Mouse (Mus musculus): ENCODE results near the gene Ankle1.

Gene Ankle1

GRCm38 (mm10) chr8:71381971-71382961 is 23.5 kb upstream of the Ankle1 start:
- peak; percentile 83 for DNase-seq (ENCODE audit: low spot score)

GRCm38 (mm10) chr8:71383396-71383795 is 22.4 kb upstream of the Ankle1 start:
- no peak for DNase-seq (ENCODE audit: low spot score)

GRCm38 (mm10) chr8:71383860-71384259 is 21.9 kb upstream of the Ankle1 start:
- no peak for DNase-seq (ENCODE audit: low spot score)

DNA sequence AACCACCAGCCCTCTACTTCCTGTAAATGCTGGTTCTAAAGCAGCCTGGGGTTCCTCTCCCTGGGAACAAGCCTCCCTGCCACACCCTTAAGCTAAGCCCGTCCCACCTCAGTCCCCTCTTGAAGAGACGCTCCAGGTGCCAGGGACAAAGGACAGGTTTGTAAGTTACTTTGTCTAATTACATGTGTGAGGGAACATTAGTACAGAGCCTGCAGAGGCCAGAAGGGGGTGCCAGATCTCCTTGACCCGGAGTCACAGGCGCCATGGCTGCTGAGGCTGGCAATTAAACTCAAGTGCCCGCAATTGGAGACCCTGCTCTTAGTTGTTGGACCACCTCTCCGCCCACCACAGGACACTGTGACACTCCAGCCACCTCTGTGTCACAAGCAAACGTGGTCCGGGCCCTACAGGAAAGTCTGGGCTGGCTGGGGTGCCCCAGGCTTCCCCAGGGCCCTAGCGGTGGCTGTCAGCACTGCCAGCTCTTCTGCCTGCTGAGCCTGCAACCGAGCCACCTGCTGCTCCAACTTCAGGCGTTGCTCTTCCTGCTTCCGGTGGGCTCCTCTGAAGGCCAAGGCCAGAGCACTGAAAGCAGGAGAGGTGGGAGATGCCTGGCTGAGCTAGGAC is 20.5 kb upstream of the Ankle1 start:
- DNase-seq (ENCODE audit: low spot score) = no peak

DNA sequence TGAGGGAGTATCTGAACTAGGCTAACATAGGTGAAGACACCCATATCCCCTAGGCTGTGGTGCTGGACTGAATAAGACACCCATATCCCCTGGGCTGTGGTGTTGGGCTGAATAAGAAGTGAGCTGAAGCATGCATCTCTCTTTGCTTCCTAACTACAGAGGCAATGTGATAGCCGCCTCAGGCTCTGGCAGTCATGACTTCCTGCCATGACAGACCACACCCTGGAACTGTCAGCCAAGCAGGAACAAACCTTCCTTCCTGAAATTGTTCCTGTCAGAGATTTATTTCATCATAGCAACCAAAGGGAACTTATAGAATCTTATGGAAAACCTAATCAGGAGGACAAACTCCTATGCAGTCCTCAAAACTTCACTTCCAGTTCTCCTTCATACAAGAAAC is 17.5 kb upstream of the Ankle1 start:
- no peak for DNase-seq (ENCODE audit: low spot score)

DNA sequence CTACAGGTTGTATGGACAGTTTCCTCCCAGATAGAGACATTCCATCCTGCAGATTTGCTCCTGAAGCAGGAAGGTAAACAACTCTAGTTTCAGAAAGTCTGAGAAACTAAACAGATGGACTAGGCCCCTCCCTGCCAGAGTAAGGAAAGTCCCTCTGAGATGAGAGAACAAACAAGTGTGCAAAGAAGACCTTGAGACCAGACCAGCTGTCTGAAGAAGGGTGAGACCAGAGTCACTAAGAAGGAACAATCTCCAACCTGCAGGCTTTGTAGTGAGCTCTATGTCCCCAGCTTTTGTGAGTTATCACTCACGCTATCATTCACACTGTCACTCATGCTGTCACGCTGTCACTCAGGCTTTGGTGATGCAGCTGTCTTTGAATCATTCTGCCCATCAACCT is 14.1 kb upstream of the Ankle1 start:
- DNase-seq (ENCODE audit: low spot score) = no peak

GRCm38 (mm10) chr8:71392391-71392790 is 13.4 kb upstream of the Ankle1 start:
- no peak for DNase-seq (ENCODE audit: low spot score)

DNA sequence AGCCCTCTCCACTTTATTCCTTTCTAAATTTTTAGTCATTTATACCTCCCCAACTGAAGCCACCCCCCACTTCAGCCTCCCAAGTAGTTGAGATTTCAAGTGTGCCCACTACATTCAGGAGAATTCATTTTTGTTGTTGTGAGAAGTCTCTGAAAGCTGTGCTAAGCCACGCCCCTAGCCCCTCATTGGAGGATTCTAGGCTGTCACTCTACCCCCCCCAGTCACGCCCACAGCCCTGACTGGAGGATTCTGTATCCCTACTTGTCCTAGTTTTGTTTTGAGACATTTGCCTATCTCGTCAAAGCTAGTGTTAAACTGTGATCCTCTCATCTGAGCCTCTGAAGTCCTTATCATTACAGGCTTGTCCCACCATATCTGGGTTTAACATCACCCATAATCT is 12.9 kb upstream of the Ankle1 start:
- no peak for DNase-seq (ENCODE audit: low spot score)

DNA sequence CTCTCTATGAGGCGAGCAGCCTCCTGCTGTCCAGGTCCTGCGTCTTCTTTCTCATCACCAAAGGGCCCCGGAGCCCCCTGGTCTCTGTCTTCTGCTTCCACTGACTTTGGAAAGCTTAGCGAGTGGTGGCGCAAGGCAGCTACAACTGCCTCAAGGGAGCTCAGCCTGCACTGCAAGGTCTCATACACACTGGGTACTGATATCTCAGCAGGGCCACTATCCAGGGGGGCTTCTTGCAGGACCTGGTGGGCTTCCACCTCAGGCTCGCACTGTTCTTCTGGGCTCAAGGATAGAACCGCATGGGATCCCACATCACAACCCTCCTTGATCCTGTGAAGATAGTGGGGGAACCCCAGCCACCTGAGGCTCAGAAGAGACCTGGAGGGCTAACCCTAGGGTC is 11.3 kb upstream of the Ankle1 start:
- no peak for DNase-seq (ENCODE audit: low spot score)

- DNase-seq (ENCODE audit: low spot score) = no peak
Observed at GRCm38 (mm10) chr8:71395071-71395470, 10.7 kb upstream of the Ankle1 start.

GRCm38 (mm10) chr8:71395629-71396028 is 10.2 kb upstream of the Ankle1 start, which contains the start of gene Ushbp1:
TSS of gene Ushbp1 (minus strand) at chr8:71395802.
- no peak for DNase-seq (ENCODE audit: low spot score)

DNA sequence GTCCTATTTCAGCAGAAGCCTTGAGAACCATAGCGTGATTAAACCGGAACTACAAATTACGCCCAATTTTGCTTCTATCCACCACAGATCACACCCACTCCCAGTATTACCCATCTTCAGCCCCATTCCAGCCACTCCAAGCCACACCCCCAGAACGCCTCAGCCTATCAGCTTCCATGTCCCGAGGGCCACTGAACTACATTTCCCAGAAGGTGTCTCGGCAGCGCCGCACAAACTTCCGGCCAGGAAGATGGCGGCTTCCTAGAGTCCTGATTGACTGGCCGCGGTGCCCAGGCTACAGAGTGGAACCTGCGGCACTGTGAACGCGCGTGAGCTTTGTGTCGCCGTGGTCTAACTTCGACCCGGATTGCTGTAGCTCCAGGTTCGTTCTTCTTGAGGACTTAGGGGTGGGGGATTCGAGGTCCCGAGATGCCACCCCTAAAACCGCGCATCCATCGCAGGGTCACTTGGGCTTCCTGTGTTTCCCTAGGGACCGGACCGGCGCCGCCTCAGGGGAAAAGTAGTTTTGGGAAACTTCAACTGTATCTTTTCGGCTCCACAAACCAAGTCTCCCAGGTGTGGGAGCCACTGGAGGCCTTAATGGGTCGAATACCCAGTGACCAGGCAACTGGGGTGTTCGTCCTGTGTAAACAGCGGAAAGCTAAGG is 9.0 kb upstream of the Ankle1 start, which contains the start of gene Babam1:
Gene Babam1 (plus strand): TSS at position 223 of the 667 bp plus-strand sequence.
- peak; percentile 98 for DNase-seq (ENCODE audit: low spot score)

GRCm38 (mm10) chr8:71397701-71398100 is 8.1 kb upstream of the Ankle1 start:
- DNase-seq (ENCODE audit: low spot score) = no peak

DNA sequence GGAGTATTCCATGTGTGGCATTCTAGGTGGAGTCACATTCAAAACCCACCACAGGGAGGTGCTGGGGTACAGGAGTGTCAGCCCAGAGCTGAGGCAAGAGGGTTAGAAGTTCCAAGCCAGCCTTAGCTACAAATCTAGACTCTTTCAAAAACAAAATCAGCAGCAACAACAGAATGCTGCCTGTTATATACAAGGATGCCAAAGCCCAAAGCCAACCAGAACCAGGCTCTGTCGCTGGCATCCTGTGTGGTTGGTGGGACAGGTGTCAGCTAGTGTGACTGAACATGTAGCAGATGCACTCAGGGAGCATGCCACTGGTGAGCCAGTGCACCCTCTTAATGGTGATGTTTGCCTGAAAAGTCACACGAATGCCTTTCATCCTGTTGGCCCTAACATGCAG is 5.0 kb upstream of the Ankle1 start:
- no peak for DNase-seq (ENCODE audit: low spot score)

- DNase-seq (ENCODE audit: low spot score) = no peak
Observed at GRCm38 (mm10) chr8:71401454-71401853, 4.4 kb upstream of the Ankle1 start.

DNA sequence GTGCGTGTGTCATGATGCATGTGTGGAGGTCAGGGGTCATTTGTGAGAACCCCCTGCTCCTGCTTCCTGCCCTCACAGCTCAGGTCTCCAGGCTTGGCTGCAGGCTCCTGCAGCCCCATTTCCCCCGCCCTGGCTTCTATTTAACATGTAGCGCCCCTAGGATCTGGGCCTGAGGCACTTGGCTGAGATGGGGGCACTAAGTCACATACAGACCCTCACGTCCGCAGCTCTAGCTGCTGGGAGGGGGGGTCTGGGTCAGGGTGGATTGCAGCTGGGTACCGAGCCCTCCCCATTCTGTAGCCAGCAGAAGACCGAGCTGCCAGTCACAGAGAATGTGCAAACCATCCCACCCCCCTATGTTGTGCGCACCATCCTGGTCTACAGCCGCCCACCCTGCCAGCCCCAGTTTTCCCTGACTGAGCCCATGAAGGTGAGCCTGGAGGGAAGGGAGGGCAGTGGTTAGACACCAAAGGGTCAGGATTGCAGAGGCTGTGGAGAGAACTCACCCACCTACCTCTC is 3.3 kb upstream of the Ankle1 start:
- no peak for DNase-seq (ENCODE audit: low spot score)

DNA sequence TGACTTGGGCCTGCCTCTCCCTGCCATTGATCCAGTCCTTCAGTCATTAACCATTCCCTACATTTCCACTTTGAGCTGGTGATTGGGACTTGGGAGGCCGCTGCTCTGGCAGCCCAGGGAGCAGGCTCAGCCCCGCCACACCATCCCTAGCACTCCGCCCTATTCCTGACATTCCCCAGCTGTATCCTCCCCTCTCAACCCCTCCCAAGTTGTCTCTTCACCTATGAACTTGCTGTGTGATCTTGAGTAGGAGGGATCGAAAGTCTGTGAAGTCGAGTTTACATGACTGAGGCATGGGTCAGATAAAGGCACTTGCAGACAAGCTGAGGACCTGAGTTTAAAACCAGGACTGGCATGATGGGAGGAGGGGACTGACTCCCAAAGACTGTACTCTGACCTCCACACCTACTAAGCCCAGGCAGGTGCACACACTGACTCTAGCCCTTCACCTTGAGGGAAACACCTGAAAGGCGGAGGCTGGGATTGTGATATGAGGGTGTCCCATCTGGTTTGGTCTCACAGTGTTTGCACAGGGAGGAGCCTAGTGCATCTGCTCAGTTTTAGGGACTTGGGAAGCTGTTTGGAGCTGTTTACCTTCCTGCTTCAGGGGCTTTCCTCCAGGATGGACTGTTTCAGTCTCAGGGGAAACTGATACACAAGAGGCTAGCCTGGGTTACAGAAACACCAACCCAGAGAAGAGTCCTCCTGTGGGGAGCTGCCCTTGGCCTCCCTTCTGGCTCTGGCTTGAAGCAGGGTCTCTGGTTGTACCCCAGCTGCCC is 2.5 kb upstream of the Ankle1 start:
- no peak for DNase-seq (ENCODE audit: low spot score)

GRCm38 (mm10) chr8:71404011-71404410 is 1.8 kb upstream of the Ankle1 start:
- DNase-seq (ENCODE audit: low spot score) = no peak

DNA sequence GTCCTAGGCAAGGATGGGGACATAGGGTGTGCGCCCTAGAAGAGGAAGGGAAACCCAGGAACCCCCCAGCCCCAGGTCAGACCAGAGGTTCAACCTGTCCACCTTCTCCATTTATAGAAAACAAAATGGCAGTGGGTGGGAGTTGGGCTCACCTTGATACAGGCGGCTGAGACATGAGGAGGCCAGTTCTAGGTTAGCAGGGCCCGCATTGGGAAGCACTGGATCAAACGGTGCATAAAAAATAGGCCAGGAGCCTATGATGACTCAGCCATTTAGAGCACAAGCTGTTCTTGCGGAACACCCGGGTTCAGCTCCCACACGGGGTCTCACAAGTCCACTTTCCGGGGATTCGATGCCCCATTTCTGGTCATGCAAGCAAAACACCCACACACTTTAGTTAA is 859 bp upstream of the Ankle1 start:
- DNase-seq (ENCODE audit: low spot score) = peak; percentile 47

DNA sequence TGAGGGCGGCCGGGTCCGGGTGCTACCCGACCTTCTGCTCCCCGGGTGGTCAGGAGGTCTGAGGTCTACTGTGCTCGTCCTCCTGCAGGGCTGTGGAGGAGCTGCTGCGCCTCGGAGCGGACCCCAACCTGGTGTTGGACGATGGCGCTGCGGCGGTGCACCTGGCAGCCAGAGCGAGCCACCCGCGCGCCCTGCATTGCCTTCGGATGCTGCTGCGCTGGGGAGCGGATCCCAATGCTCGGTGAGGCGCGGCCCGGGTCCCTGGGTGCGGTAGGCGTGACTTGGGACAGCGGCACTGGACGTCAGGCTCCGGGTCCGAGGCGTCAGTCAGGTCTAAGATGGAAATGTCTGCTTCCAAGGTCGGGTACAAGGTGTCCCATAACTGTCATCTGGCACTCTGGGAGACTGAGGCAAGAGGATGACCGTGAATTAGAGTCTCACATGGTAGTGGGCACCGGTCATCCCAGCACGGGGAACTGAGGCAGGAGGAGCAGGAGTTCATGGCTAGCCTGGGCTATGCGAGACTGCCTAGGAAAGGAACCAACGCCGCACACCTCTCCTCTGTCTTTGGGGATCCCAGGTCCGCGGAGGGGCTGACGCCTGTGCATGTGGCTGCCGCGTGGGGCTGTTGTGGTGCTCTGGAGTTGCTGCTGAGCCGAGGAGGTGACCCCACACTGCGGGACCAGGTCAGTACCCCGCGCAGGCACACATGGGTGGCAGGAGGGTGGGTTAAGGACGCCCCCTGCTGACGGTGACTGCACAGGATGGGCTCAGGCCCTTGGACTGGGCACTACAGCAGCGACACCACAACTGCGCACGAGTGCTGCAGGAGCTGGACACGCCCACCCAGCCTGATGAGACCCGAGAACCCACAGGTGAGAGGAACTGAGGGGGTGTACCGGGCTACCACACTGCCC is 547 bp downstream of the Ankle1 start:
- no peak for DNase-seq (ENCODE audit: low spot score)

GRCm38 (mm10) chr8:71407441-71407840 is 1.6 kb downstream of the Ankle1 start:
- DNase-seq (ENCODE audit: low spot score) = no peak
